Mouse (Mus musculus): ENCODE data around the gene Tcirg1. TPM values are rescaled to one million over a fixed set of nuclear protein-coding genes. Genes with fewer than 3 reads are reported as not detected.
A peak's percentile ranks its signal among the peaks of the same experiment; 100 is the strongest.

Tcirg1 gene
- polyA plus RNA-seq, 1 experiment from 2014 or later = 12.6 TPM

GRCm38 (mm10) chr19:3872373-3872772 is 34.6 kb downstream of the Tcirg1 start:
- Histone ChIP-seq H3K9ac (ENCODE audit: low read depth, low read length) (no peak overlapping the region), H3K4me3 (ENCODE audit: low read depth, low read length) (no peak overlapping the region), H3K4me1 (ENCODE audit: control insufficient read depth, insufficient read depth, low read length) (no peaks in the 10 kb centered on the region), H3K4me2 (ENCODE audit: low read length) (no peak overlapping the region), H3K36me3 (ENCODE audit: control insufficient read depth, insufficient read depth, low read length) (no peaks in the 10 kb centered on the region), H3K27ac (ENCODE audit: low read length) (no peak overlapping the region), H3K9me3 (replicated peaks; ENCODE audit: control insufficient read depth, low read length, poor library complexity, severe bottlenecking) (no peaks in the 10 kb centered on the region), H3K27me3 (ENCODE audit: control insufficient read depth, insufficient read depth, low read depth, low read length) (no peaks in the 10 kb centered on the region)
- 67% methylated on average over 4 of the region's 4 CpGs for WGBS
- no peak for ATAC-seq

- H3K27ac ChIP-seq (ENCODE audit: low read length) = no peak overlapping the region
- no peak for ATAC-seq
- H3K4me3 ChIP-seq (ENCODE audit: low read depth, low read length) = no peak overlapping the region
- H3K9me3 ChIP-seq (replicated peaks; ENCODE audit: control insufficient read depth, low read length, poor library complexity, severe bottlenecking) = no peaks in the 10 kb centered on the region
- no peak overlapping the region for H3K9ac ChIP-seq (ENCODE audit: low read depth, low read length)
- no peaks in the 10 kb centered on the region; the same call in 1 of the 2 replicates for H3K36me3 ChIP-seq (ENCODE audit: control insufficient read depth, insufficient read depth, low read length)
- no peaks in the 10 kb centered on the region for H3K4me1 ChIP-seq (ENCODE audit: control insufficient read depth, insufficient read depth, low read length)
- H3K27me3 ChIP-seq (ENCODE audit: control insufficient read depth, insufficient read depth, low read depth, low read length) = no peaks in the 10 kb centered on the region
- no peak overlapping the region for H3K4me2 ChIP-seq (ENCODE audit: low read length)
These were observed 35.5 kb downstream of the Tcirg1 start for GRCm38 (mm10) chr19:3871468-3871867.

GRCm38 (mm10) chr19:3868290-3868689 is 38.6 kb downstream of the Tcirg1 start:
- WGBS = 98% methylated on average over 1 of the region's 1 CpGs
- H3K36me3 ChIP-seq (ENCODE audit: control insufficient read depth, insufficient read depth, low read length) = peaks cover 7% of the 10 kb centered on the region; the same call in 1 of the 2 replicates
- H3K4me2 ChIP-seq (ENCODE audit: low read length) = no peak overlapping the region
- no peak overlapping the region for H3K27ac ChIP-seq (ENCODE audit: low read length)
- no peaks in the 10 kb centered on the region for H3K27me3 ChIP-seq (ENCODE audit: control insufficient read depth, insufficient read depth, low read depth, low read length)
- no peaks in the 10 kb centered on the region for H3K9me3 ChIP-seq (replicated peaks; ENCODE audit: control insufficient read depth, low read length, poor library complexity, severe bottlenecking)
- no peak overlapping the region for H3K9ac ChIP-seq (ENCODE audit: low read depth, low read length)
- no peak for ATAC-seq
- H3K4me3 ChIP-seq (ENCODE audit: low read depth, low read length) = no peak overlapping the region
- H3K4me1 ChIP-seq (ENCODE audit: control insufficient read depth, insufficient read depth, low read length) = no peaks in the 10 kb centered on the region

GRCm38 (mm10) chr19:3864960-3865359 is 42.0 kb downstream of the Tcirg1 start:
- no peak overlapping the region for H3K4me3 ChIP-seq (ENCODE audit: low read depth, low read length)
- peaks cover 7% of the 10 kb centered on the region; the same call in 1 of the 2 replicates for H3K36me3 ChIP-seq (ENCODE audit: control insufficient read depth, insufficient read depth, low read length)
- H3K9ac ChIP-seq (ENCODE audit: low read depth, low read length) = no peak overlapping the region
- H3K27ac ChIP-seq (ENCODE audit: low read length) = no peak overlapping the region
- ATAC-seq = no peak
- no peaks in the 10 kb centered on the region for H3K4me1 ChIP-seq (ENCODE audit: control insufficient read depth, insufficient read depth, low read length)
- WGBS = 81% methylated on average over 2 of the region's 2 CpGs
- H3K9me3 ChIP-seq (replicated peaks; ENCODE audit: control insufficient read depth, low read length, poor library complexity, severe bottlenecking) = no peaks in the 10 kb centered on the region
- no peaks in the 10 kb centered on the region for H3K27me3 ChIP-seq (ENCODE audit: control insufficient read depth, insufficient read depth, low read depth, low read length)
- no peak overlapping the region for H3K4me2 ChIP-seq (ENCODE audit: low read length)

- no peak for ATAC-seq
- H3K9me3 ChIP-seq (replicated peaks; ENCODE audit: control insufficient read depth, low read length, poor library complexity, severe bottlenecking) = no peaks in the 10 kb centered on the region
These were observed 44.2 kb downstream of the Tcirg1 start for GRCm38 (mm10) chr19:3862713-3863112.

GRCm38 (mm10) chr19:3857220-3857619 is 49.7 kb downstream of the Tcirg1 start:
- no peak for ATAC-seq
- no peaks in the 10 kb centered on the region for H3K27me3 ChIP-seq (ENCODE audit: control insufficient read depth, insufficient read depth, low read depth, low read length)
- peaks cover 33% of the 10 kb centered on the region for H3K4me1 ChIP-seq (ENCODE audit: control insufficient read depth, insufficient read depth, low read length)
- WGBS = 83% methylated on average over 3 of the region's 3 CpGs
- no peak overlapping the region for H3K9ac ChIP-seq (ENCODE audit: low read depth, low read length)
- no peak overlapping the region for H3K4me3 ChIP-seq (ENCODE audit: low read depth, low read length)
- H3K36me3 ChIP-seq (ENCODE audit: control insufficient read depth, insufficient read depth, low read length) = no peaks in the 10 kb centered on the region
- H3K4me2 ChIP-seq (ENCODE audit: low read length) = no peak overlapping the region
- H3K27ac ChIP-seq (ENCODE audit: low read length) = no peak overlapping the region
- H3K9me3 ChIP-seq (replicated peaks; ENCODE audit: control insufficient read depth, low read length, poor library complexity, severe bottlenecking) = no peaks in the 10 kb centered on the region

More at GRCm38 (mm10) chr19:3862713-3863112, 44.2 kb downstream of the Tcirg1 start:
- 65% methylated on average over 2 of the region's 2 CpGs for WGBS
- Histone ChIP-seq H3K36me3 (ENCODE audit: control insufficient read depth, insufficient read depth, low read length) (peaks cover 7% of the 10 kb centered on the region; the same call in 1 of the 2 replicates), H3K4me2 (ENCODE audit: low read length) (no peak overlapping the region), H3K9ac (ENCODE audit: low read depth, low read length) (no peak overlapping the region), H3K4me3 (ENCODE audit: low read depth, low read length) (no peak overlapping the region), H3K4me1 (ENCODE audit: control insufficient read depth, insufficient read depth, low read length) (no peaks in the 10 kb centered on the region), H3K27ac (ENCODE audit: low read length) (no peak overlapping the region), H3K27me3 (ENCODE audit: control insufficient read depth, insufficient read depth, low read depth, low read length) (no peaks in the 10 kb centered on the region)

GRCm38 (mm10) chr19:3855601-3856000 is 51.3 kb downstream of the Tcirg1 start:
- ATAC-seq = no peak
- Histone ChIP-seq H3K27ac (ENCODE audit: low read length) (peak overlapping the region; percentile 59), H3K4me2 (ENCODE audit: low read length) (peak overlapping the region; percentile 13; the same call in 1 of the 2 replicates), H3K9me3 (replicated peaks; ENCODE audit: control insufficient read depth, low read length, poor library complexity, severe bottlenecking) (no peaks in the 10 kb centered on the region), H3K27me3 (ENCODE audit: control insufficient read depth, insufficient read depth, low read depth, low read length) (no peaks in the 10 kb centered on the region), H3K4me3 (ENCODE audit: low read depth, low read length) (no peak overlapping the region), H3K36me3 (ENCODE audit: control insufficient read depth, insufficient read depth, low read length) (no peaks in the 10 kb centered on the region), H3K9ac (ENCODE audit: low read depth, low read length) (no peak overlapping the region), H3K4me1 (ENCODE audit: control insufficient read depth, insufficient read depth, low read length) (peaks cover 33% of the 10 kb centered on the region)
- 21% methylated on average over 4 of the region's 4 CpGs for WGBS

GRCm38 (mm10) chr19:3855091-3855490 is 51.8 kb downstream of the Tcirg1 start:
- Histone ChIP-seq H3K36me3 (ENCODE audit: control insufficient read depth, insufficient read depth, low read length) (no peaks in the 10 kb centered on the region), H3K27ac (ENCODE audit: low read length) (peak overlapping the region; percentile 59), H3K4me3 (ENCODE audit: low read depth, low read length) (no peak overlapping the region), H3K27me3 (ENCODE audit: control insufficient read depth, insufficient read depth, low read depth, low read length) (no peaks in the 10 kb centered on the region), H3K4me2 (ENCODE audit: low read length) (peak overlapping the region; percentile 13; the same call in 1 of the 2 replicates), H3K9ac (ENCODE audit: low read depth, low read length) (no peak overlapping the region), H3K9me3 (replicated peaks; ENCODE audit: control insufficient read depth, low read length, poor library complexity, severe bottlenecking) (no peaks in the 10 kb centered on the region), H3K4me1 (ENCODE audit: control insufficient read depth, insufficient read depth, low read length) (peaks cover 33% of the 10 kb centered on the region)
- 69% methylated on average over 6 of the region's 6 CpGs for WGBS
- ATAC-seq = no peak

- no peak overlapping the region for H3K4me3 ChIP-seq (ENCODE audit: low read depth, low read length)
- H3K27ac ChIP-seq (ENCODE audit: low read length) = no peak overlapping the region
- H3K4me2 ChIP-seq (ENCODE audit: low read length) = peak overlapping the region; percentile 61; the same call in 1 of the 2 replicates
- WGBS = 92% methylated on average over 1 of the region's 1 CpGs
- no peak for ATAC-seq
- peaks cover 33% of the 10 kb centered on the region for H3K4me1 ChIP-seq (ENCODE audit: control insufficient read depth, insufficient read depth, low read length)
- H3K9ac ChIP-seq (ENCODE audit: low read depth, low read length) = no peak overlapping the region
- H3K27me3 ChIP-seq (ENCODE audit: control insufficient read depth, insufficient read depth, low read depth, low read length) = no peaks in the 10 kb centered on the region
- no peaks in the 10 kb centered on the region for H3K9me3 ChIP-seq (replicated peaks; ENCODE audit: control insufficient read depth, low read length, poor library complexity, severe bottlenecking)
- no peaks in the 10 kb centered on the region for H3K36me3 ChIP-seq (ENCODE audit: control insufficient read depth, insufficient read depth, low read length)
These were observed 53.0 kb downstream of the Tcirg1 start for GRCm38 (mm10) chr19:3853891-3854290.

Measured in midbrain, embryonic 16.5 days (tissue).